Mouse (Mus musculus): ENCODE data around the gene Slc6a8. TPM values are rescaled to one million over a fixed set of nuclear protein-coding genes. Genes with fewer than 3 reads are reported as not detected.

The Slc6a8 gene
- total RNA-seq, 2 experiments from 2014 or later: 125 to 154 TPM

DNA sequence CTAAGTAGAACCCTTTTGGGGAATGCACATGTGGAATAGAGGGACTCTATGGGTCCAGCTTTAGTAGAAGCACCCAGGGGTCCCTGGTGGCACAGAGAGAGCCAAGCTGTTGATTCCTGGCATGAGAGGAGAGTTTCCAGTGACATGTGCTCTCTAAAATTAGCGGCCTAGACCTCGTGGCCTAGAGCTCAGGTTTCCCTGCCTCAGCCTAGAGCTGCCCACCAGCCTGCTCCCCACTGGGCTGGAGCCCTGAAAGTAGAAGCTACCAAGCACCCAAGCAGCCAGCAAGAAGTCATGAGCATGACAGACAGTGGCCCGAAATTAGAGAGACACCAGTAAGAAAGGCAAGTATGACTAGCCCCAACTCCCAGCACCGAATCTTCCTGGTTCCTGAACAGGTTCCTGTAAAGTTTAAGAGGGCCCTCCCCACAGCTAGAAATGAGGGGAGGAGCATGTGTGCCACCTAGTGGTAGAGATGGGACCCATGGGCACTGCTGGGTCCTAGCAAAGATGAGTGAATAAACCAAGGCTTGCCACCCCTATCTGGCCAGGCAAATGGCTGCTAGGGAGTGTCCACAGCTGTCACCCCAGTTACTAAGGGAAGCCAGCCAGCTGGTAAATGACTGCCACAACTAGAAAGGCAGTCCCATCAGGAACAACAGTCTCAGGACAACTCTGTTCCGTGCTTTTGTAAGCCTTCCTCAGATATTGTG lies 18.1 kb downstream of the Slc6a8 start:
- peak; percentile 79 for TF ChIP-seq CTCF (IDR thresholded peaks at IDR 0.05)
- Histone ChIP-seq H3K4me3 (peak overlapping the region; percentile 57), H3K27ac (peak overlapping the region; percentile 92)
- intact Hi-C loops (cut with DNase I): loop anchor here (1.0 kb wide), 1 partner anchor 19 kb away; no protein-coding TSS in a partner anchor
- peak; percentile 76 for DNase-seq

DNA sequence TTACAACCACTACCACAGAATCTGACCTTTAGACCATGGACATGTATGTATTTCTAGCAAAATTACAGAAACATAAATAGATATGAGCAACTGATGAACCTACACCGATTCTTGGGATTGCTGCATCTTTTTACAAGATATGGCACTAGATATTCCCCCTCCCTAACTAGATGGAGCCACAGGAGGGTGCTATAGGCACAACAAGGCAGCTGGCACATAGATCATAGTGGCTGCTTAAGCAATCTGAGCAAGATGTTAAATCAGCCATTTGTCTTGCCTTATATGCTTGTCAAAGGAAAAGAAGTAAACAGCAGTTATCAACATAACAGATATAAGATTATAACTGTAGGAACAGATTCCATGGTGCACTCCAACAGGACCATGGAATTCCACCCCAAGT lies 27.5 kb downstream of the Slc6a8 start:
- DNase-seq: no peak
- Histone ChIP-seq H3K4me3 (no peak overlapping the region), H3K27ac (no peak overlapping the region; the same call in 1 of the 2 replicates)
- intact Hi-C loops (cut with DNase I): loop anchor here (10.0 kb wide), 1 partner anchor 194 kb away; the partner anchor contains the start of genes Avpr2 and L1cam
- peak; percentile 44 for TF ChIP-seq CTCF (IDR thresholded peaks at IDR 0.05)

DNA sequence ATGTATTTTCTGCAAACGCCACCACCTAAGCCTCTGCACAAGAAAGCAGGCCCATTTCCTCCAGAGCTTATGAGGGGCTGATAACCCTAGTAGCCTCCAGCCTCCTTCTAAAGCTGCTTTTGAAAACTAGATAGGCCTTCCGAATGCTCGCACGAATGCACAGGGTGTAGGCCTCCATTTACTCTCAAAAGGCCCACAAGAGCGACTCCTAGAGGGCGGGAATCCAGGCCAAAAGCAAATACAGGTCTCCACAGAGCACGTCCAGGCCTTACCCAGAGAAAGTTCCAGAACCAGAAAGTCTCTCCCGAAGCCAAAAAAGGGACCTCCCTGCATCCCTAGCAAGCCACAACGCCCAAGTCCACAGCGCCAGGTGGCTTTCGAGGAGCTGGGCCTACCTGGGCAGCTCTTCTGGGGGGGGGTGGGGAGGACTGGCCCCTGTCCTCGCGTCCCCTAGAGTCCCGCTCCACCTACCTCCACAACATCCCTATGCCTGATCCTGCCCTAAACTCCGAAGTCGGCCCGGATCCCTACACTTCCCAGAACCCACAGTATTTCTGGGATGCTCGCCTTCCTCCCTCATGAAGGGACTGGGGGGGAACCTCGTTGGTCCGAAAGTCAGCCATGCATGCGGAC lies 42.6 kb downstream of the Slc6a8 start:
- TF ChIP-seq CTCF (IDR thresholded peaks at IDR 0.05): peak; percentile 38; the same call in 1 of the 2 replicates
- intact Hi-C loops (cut with DNase I): loop anchor here (5.0 kb wide), 2 partner anchors 52 to 72 kb away; partner anchors contain the start of genes Idh3g and Ssr4
- DNase-seq: peak; percentile 42
- H3K27ac ChIP-seq: peak overlapping the region; percentile 97
- peak overlapping the region; percentile 76 for H3K4me3 ChIP-seq

DNA sequence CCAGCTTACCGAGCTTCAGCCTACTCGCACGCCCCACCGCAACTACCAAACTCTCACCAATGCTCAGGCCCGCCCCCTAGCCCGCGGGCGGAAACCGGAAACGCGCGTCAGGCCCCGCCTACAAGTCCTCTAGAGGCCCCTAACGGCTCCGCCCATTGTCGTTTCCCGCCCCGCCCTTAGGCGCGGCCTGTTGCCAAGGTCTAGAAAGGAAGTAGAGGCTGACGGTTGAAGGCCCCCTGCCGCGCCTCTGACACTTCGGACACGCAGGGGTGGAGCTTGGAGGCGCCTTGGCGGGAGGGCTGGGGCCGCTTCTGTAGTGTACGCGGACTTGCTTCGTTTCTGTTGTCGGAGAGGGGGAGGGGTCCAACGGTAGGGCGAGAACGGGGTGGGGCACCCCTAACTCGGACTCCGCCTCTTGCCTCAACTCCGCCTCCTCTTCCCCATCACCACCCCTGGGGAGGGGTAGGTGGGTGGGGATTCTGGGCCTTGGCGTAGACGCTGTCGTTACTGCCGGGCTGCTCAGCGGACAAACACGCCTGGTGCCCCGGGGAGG lies 43.2 kb downstream of the Slc6a8 start, which contains the start of the genes Bcap31 and Abcd1:
TSS of gene Bcap31 (minus strand) at position 67 of the 553 bp plus-strand sequence.
TSS of gene Abcd1 (plus strand) at position 489 of the 553 bp plus-strand sequence.
- intact Hi-C loops (cut with DNase I): loop anchor here (5.0 kb wide), 2 partner anchors 51 to 71 kb away; partner anchors contain the start of genes Idh3g and Ssr4
- peak within 1 kb of the TSS; percentile 76 for H3K4me3 ChIP-seq

DNA sequence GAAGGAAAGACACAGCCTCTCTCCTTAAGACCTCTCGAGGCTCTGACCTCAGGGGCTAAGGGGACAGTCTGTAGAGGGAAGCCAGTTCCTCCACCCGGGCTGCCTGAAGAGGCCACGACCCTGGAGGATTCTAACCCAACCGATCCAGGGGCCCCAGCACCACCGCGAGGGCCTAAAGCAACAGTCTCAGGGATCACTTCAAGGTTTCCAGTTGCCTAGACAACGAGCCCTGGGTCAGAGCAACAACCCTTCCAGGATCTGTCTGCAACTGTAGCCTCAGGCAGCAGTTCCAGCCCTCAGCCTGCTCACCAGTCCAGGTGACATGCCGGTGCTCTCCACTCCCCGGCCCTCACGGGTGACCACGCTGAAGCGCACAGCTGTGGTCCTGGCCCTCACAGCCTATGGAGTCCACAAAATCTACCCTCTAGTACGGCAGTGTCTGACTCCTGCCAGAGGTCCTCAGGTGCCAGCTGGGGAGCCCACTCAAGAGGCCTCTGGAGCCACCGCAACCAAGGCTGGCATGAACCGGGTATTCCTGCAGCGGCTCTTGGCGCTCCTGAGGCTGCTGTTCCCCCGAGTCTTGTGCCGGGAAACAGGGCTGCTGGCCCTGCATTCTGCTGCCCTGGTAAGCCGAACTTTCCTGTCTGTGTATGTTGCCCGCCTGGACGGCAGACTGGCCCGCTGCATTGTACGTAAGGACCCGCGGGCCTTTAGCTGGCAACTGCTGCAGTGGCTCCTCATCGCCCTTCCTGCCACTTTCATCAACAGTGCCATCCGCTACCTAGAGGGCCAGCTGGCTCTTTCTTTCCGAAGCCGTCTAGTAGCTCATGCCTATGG lies 44.0 kb downstream of the Slc6a8 start:
- Histone ChIP-seq H3K4me3 (peak overlapping the region; percentile 76), H3K27ac (peak overlapping the region; percentile 97)
- DNase-seq: peak; percentile 40
- intact Hi-C loops (cut with DNase I): loop anchor here (5.0 kb wide), 2 partner anchors 50 to 70 kb away; partner anchors contain the start of genes Idh3g and Ssr4
- no peak for TF ChIP-seq CTCF (IDR thresholded peaks at IDR 0.05)

More for the DNA sequence above, 43.2 kb downstream of the Slc6a8 start, which contains the start of the genes Bcap31 and Abcd1:
- H3K27ac ChIP-seq: peak within 1 kb of the TSS; percentile 97
- TF ChIP-seq CTCF (IDR thresholded peaks at IDR 0.05): no peak
- peak; percentile 95 for DNase-seq

DNA sequence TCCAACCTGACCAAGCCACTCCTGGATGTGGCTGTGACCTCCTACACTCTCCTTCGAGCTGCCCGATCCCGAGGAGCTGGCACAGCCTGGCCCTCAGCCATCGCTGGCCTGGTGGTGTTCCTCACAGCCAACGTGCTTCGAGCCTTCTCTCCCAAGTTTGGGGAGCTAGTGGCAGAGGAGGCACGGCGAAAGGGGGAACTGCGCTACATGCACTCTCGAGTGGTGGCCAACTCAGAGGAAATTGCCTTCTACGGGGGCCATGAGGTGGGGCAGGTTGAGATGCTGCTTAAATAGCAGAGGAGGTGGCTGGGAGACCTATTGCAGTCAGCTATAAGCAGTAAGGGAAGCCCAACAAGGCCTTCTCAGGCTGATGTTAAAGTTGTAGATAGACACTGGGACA lies 44.7 kb downstream of the Slc6a8 start:
- TF ChIP-seq CTCF (IDR thresholded peaks at IDR 0.05): no peak
- intact Hi-C loops (cut with DNase I): loop anchor here (5.0 kb wide), 2 partner anchors 50 to 70 kb away; partner anchors contain the start of genes Idh3g and Ssr4
- peak; percentile 64 for DNase-seq
- H3K27ac ChIP-seq: peak overlapping the region; percentile 97
- peak overlapping the region; percentile 76 for H3K4me3 ChIP-seq

DNA sequence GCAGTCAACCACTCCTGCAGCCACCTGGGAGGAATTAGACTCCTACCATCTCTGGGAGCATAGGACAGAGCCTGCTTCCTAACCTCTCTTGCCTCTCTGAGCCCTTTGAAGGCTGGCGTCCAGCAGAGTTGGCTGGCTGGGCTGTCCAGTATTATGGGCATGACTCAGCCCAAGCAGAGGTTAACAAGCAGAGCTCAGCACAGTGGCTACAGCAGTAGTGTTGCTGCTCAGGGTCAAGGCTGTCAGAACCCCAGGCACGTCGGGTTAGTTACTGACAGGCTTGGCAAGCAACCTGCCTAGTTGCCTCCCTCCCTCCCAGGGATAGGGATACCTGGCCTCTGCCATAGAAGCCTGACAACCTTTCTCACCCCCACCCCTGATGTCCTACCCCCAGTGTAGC lies 45.3 kb downstream of the Slc6a8 start:
- peak; percentile 66 for DNase-seq
- intact Hi-C loops (cut with DNase I): loop anchor here (5.0 kb wide), 2 partner anchors 49 to 69 kb away; partner anchors contain the start of genes Idh3g and Ssr4
- Histone ChIP-seq H3K4me3 (peak overlapping the region; percentile 76), H3K27ac (peak overlapping the region; percentile 97)
- no peak for TF ChIP-seq CTCF (IDR thresholded peaks at IDR 0.05)

DNA sequence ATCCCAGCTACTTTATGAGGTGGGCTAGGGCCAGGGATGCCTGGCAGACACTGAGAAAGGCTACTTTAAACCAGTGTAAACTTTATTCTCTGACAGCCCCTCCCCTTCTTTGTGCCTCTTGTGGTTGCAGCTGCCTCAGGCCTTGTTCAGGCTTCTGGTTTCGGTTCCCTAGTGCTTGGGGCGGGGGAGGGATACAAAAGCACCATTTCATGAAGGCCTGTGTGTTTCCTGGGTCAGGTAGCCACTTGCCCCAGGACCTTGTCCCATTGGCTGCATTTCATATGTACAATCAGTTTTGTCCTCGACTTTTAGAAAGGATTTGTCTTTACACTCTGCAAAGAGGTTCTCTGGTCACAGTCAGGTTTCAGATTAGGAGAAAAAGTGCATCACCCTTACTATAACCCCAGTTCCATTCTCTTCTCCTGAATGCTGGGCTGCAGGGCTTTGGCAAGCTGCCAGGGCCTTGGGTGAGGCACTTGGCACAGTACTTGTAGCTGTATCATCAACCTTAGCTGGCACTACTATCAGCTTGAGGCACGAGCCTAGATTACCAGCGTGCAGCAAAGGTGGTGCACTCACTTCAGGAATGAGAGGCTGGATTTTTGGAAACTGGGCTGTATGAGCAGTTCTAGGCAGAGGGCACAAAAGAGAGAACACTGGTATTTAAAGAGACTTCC lies 45.9 kb downstream of the Slc6a8 start:
- Histone ChIP-seq H3K27ac (peak overlapping the region; percentile 97), H3K4me3 (peak overlapping the region; percentile 76)
- TF ChIP-seq CTCF (IDR thresholded peaks at IDR 0.05): no peak
- intact Hi-C loops (cut with DNase I): loop anchor here (5.0 kb wide), 2 partner anchors 48 to 68 kb away; partner anchors contain the start of genes Idh3g and Ssr4
- peak; percentile 60 for DNase-seq

DNA sequence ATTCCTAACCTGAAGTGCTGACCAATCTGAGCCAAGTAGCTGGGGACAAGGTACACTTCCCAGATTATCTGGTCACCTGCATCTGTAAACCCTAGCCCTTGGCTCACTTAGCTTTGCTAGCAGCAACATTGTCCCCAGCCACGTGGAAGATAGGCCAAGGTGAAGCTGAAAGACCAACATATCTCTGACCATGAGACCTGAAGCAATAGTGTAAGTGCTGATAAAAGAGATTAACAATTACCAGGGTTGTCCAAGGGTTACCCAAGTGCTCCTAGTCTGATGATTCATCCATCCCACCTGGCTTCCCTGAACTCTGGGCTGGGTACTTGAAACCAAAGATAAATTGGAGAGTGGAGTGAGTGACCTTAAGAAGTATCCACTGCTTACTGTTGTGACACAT lies 58.0 kb downstream of the Slc6a8 start:
- H3K27ac ChIP-seq: no peak overlapping the region
- no peak for TF ChIP-seq CTCF (IDR thresholded peaks at IDR 0.05)
- DNase-seq: no peak
- intact Hi-C loops (cut with DNase I): no loop called here
- H3K4me3 ChIP-seq: no peak overlapping the region

Other genes starting within 250 kb of the Slc6a8 start
- not detected for gene Trex2, start 237.8 kb upstream of the Slc6a8 start, total RNA-seq (2021)
- gene Haus7, start 214.1 kb upstream of the Slc6a8 start, total RNA-seq (2021): 10 to 100 TPM in 1 of 2 experiments, 1 to 10 TPM in 1; 9.3 to 10.7 TPM
- gene Bgn, start 189.5 kb upstream of the Slc6a8 start, total RNA-seq (2021): 10 to 100 TPM; 37.5 to 70.6 TPM
- 10 to 100 TPM; 10.1 to 12.7 TPM for gene Atp2b3, start 170.1 kb upstream of the Slc6a8 start, total RNA-seq (2021)
- not detected for gene Dusp9, start 33.7 kb upstream of the Slc6a8 start, total RNA-seq (2021)
- 10 to 100 TPM in 1 of 2 experiments, 1 to 10 TPM in 1; 8.1 to 10.6 TPM for gene Pnck, start 13.0 kb upstream of the Slc6a8 start, total RNA-seq (2021)
- 10 to 100 TPM; 48.5 to 55.8 TPM for gene Bcap31, start 43.0 kb downstream of the Slc6a8 start, total RNA-seq (2021)
- gene Abcd1, start 43.4 kb downstream of the Slc6a8 start, total RNA-seq (2021): 10 to 100 TPM; 20.1 to 24.2 TPM
- gene Plxnb3, start 83.9 kb downstream of the Slc6a8 start, total RNA-seq (2021): under 1 TPM; 0.54 to 0.75 TPM
- 10 to 100 TPM; 34.6 to 41.2 TPM for gene Srpk3, start 101.3 kb downstream of the Slc6a8 start, total RNA-seq (2021)
- gene Idh3g, start 113.7 kb downstream of the Slc6a8 start, total RNA-seq (2021): 100 to 1,000 TPM; 384 to 433 TPM
- gene Ssr4, start 113.9 kb downstream of the Slc6a8 start, total RNA-seq (2021): 10 to 100 TPM; 77.3 to 79.0 TPM
- 1 to 10 TPM in 1 of 2 experiments, under 1 TPM in 1; 0.56 to 1.3 TPM for gene Pdzd4, start 151.8 kb downstream of the Slc6a8 start, total RNA-seq (2021)
- not detected for gene Avpr2, start 219.0 kb downstream of the Slc6a8 start, total RNA-seq (2021)
- gene L1cam, start 223.0 kb downstream of the Slc6a8 start, total RNA-seq (2021): 1 to 10 TPM; 2.3 to 3.2 TPM
- under 1 TPM; 0.59 to 0.89 TPM for gene Arhgap4, start 248.7 kb downstream of the Slc6a8 start, total RNA-seq (2021)
- 10 to 100 TPM; 51.2 to 63.4 TPM for gene Naa10, start 248.8 kb downstream of the Slc6a8 start, total RNA-seq (2021)

Data from gastrocnemius, adult 2 months (tissue).